9 mouse cellular contexts compared by ENCODE assay signal in the genomic region with DNA sequence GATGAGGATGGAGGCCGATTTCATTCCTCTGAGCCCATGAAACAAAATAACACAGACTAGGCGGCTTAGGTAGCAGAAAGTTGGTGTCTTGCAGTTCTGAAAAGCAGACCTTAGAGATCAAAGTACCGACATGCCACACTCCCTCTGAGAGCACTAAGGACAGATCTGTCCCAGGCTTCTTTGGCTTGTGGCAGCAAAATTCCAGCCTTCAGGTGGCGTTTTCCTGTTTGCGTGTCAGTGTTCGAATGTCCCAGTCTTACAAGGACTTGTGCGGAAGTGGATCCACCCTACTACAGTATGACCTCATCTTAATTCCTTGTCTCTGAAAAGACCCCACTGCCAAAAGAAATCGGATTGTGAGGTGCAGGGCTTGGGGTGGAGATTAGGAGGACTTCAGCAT. TPM values are rescaled to one million over a fixed set of nuclear protein-coding genes. Genes with fewer than 3 reads are reported as not detected.
A peak's percentile ranks its signal among the peaks of the same experiment; 100 is the strongest.
DNase-seq lines count a peak whose midpoint lies in the region; ATAC-seq lines count a peak whose summit lies in the region.
"Had no signal": no experiment of that assay in that cellular context is flagged by ENCODE, and none has a peak within 500 bp of the region (broad histone marks: within the 10 kb centered on the region; RNA-seq: fewer than 3 reads in every experiment).

No protein-coding gene starts in this region.

- H3K4me1 ChIP-seq in neural tube, embryonic 13.5 days (replicated peaks), result no peaks in the 10 kb centered on the region

- no peak overlapping the region for H3K9ac ChIP-seq in neural tube, embryonic 13.5 days

- no peaks in the 10 kb centered on the region for H3K9me3 ChIP-seq in neural tube, embryonic 13.5 days

- WGBS in neural tube, embryonic 13.5 days, result 84% methylated on average over 8 of the region's 8 CpGs

- ATAC-seq in neural tube, embryonic 13.5 days (ENCODE audit: low read depth), result no peak

- peak; percentile 20 to 41 for DNase-seq in adrenal gland, postnatal 36 days
- DNase-seq in adrenal gland, adult 18-20 months (ENCODE audit: low spot score in 2 of 2), result no peak
- DNase-seq in neural tube, embryonic 10.5 days (ENCODE audit: extremely low spot score, low spot score), result no peak
- peak; percentile 20 to 54 for DNase-seq in kidney, postnatal 4 days
- no peak for DNase-seq in spleen, adult 18-20 months
- no peak for DNase-seq in MN1 (ENCODE audit: low spot score)
- no peak for DNase-seq in adipocyte (ENCODE audit: low spot score)

- peak overlapping the region; percentile 14; the same call in 1 of the 2 replicates for H3K4me2 ChIP-seq in neural tube, embryonic 13.5 days

- no peak overlapping the region for H3K4me3 ChIP-seq in neural tube, embryonic 13.5 days

- no peaks in the 10 kb centered on the region for H3K27me3 ChIP-seq in neural tube, embryonic 13.5 days

- H3K36me3 ChIP-seq in neural tube, embryonic 13.5 days, result no peaks in the 10 kb centered on the region

- H3K27ac ChIP-seq in neural tube, embryonic 13.5 days (replicated peaks), result no peak overlapping the region; the same call in 1 of the 2 replicates

RNA-seq across cellular contexts. Expression of gene Hepacam, which starts 1.7 kb away (rescaled TPM):
- total RNA-seq in adrenal gland, postnatal 36 days (2021), result under 1 TPM in 1 of 2 experiments, not detected in 1; 0.20 TPM
- under 1 TPM in 1 of 2 experiments, not detected in 1; 0.36 TPM for total RNA-seq in adrenal gland, adult 18-20 months (2021)
- polyA plus RNA-seq in neural tube, embryonic 13.5 days (2015; fragmentation: Nextera tagmentation; extraction: Ambion mirVana), result 6.7 and 6.9 TPM in 2 replicates
- total RNA-seq: common myeloid progenitor, adult 5-6 weeks had no signal

RNA-seq across cellular contexts. Expression of gene Ccdc15, which starts 20.6 kb away (rescaled TPM):
- 1 to 10 TPM; 2.1 TPM for total RNA-seq in adrenal gland, postnatal 36 days (2021)
- total RNA-seq in adrenal gland, adult 18-20 months (2021), result 1 to 10 TPM; 1.9 to 2.0 TPM
- 7.9 and 9.0 TPM in 2 replicates for polyA plus RNA-seq in neural tube, embryonic 13.5 days (2015; fragmentation: Nextera tagmentation; extraction: Ambion mirVana)

RNA-seq across cellular contexts. Expression of gene Robo4, which starts 32.8 kb away (rescaled TPM):
- 10 to 100 TPM; 21.7 to 33.5 TPM for total RNA-seq in adrenal gland, postnatal 36 days (2021)
- 10 to 100 TPM; 18.3 to 18.5 TPM for total RNA-seq in adrenal gland, adult 18-20 months (2021)
- 6.2 and 7.8 TPM in 2 replicates for polyA plus RNA-seq in neural tube, embryonic 13.5 days (2015; fragmentation: Nextera tagmentation; extraction: Ambion mirVana)

Comparison
In these comparisons a context has a peak if more than half of its experiments do, and no peak if none do; other contexts are left out.
1. DNase-seq: peak in adrenal gland, postnatal 36 days (2 of 2) and kidney, postnatal 4 days (2 of 2); none in adrenal gland, adult 18-20 months (0 of 2), neural tube, embryonic 10.5 days (single experiment), spleen, adult 18-20 months (0 of 2), MN1 (single experiment) and adipocyte (single experiment).